Mouse (Mus musculus) stomach, embryonic 14.5 days (tissue): ENCODE measurements around the gene Vmn1r62. TPM values are rescaled to one million over a fixed set of nuclear protein-coding genes. Genes with fewer than 3 reads are reported as not detected.
"Not testable (repeated sequence)": the region's sequence is repeated elsewhere in the genome, so short reads cannot be mapped to it uniquely, and the experiment has no call there.

ENCODE experiments used
- ATAC-seq: fragments of 200-750 bp; cut with Nextera tagmentation; 2 replicates; pipeline ENCODE4 v1.8.0; 2017; ENCODE audit warnings: low read depth, moderate TSS enrichment; ENCODE audit not compliant: insufficient number of reproducible peaks, insufficient read depth, low FRiP score
- H3K27ac ChIP-seq: fragments of 300-500 bp; sonication (generic); 2 replicates; pipeline ENCODE4 v1.5.1; 2014; ENCODE audit warnings: mild to moderate bottlenecking, low read length, moderate library complexity, mixed read lengths
- H3K27me3 ChIP-seq: fragments of 300-500 bp; sonication (generic); 2 replicates; pipeline ENCODE4 v1.6.1; 2014; ENCODE audit warnings: low read length, control low read depth, mixed read lengths; ENCODE audit not compliant: control insufficient read depth, insufficient read depth
- H3K36me3 ChIP-seq: fragments of 300-500 bp; sonication (generic); 2 replicates; pipeline ENCODE4 v1.6.1; 2014; ENCODE audit warnings: mild to moderate bottlenecking, control low read depth, low read length, moderate library complexity, mixed read lengths; ENCODE audit not compliant: control insufficient read depth, insufficient read depth
- H3K4me1 ChIP-seq: fragments of 300-500 bp; sonication (generic); 2 replicates; pipeline ENCODE4 v1.6.1; 2014; ENCODE audit warnings: low read length, control low read depth, mixed read lengths; ENCODE audit not compliant: control insufficient read depth, insufficient read depth
- H3K4me2 ChIP-seq: fragments of 300-500 bp; sonication (generic); replicated peaks from 2 replicates; pipeline ENCODE4 v1.6.1; 2014; ENCODE audit warnings: low read depth, low read length, control low read depth
- H3K4me3 ChIP-seq: fragments of 300-500 bp; sonication (generic); 2 replicates; pipeline ENCODE4 v1.5.1; 2014; ENCODE audit warnings: low read depth, low read length, control low read depth
- H3K9ac ChIP-seq: fragments of 300-500 bp; sonication (generic); replicated peaks from 2 replicates; pipeline ENCODE4 v1.6.1; 2014; ENCODE audit warnings: low read depth, mild to moderate bottlenecking, control low read depth, low read length, moderate library complexity, mixed read lengths
- H3K9me3 ChIP-seq: fragments of 300-500 bp; sonication (generic); 2 replicates; pipeline ENCODE4 v1.6.1; 2016; ENCODE audit warnings: low read depth, low read length, control low read depth; ENCODE audit not compliant: control insufficient read depth
- WGBS: fragments of 180-500 bp; shearing (Covaris S2); extraction: QIAGEN DNeasy Blood & Tissue Kit; methylation state at CpG from one replicate; pipeline ENCODE4 v1.1.7; 2014; 5-methylcytosine and 5-hydroxymethylcytosine counted together
- polyA plus RNA-seq: library from polyadenylated mRNA; unstranded; fragments of >200 nt; fragmentation: Nextera tagmentation; extraction: Ambion mirVana; gene quantifications from 2 replicates; pipeline ENCODE4 v1.2.1, GENCODE M21; 2014

Gene Vmn1r62
- polyA plus RNA-seq, result not detected in 2 replicates

DNA sequence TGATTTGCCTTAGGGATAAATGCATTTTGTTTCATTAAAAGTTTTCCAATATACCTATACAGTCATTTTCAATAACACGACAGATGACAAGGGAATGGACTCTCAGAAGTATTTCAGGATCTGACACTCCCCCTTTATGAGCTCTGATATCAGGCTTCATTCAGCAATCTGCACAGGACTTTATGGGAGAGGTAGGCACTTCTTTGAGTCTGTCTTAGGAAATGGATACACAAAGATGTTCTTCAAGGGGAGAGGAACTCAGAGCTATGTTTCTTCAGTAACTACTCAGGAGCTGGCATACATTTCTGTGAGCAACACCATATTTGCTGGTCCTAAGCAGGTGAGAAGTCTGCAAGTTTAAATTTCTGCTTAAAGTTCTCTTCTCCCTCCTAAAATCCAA lies at the start of gene Vmn1r62:
Gene Vmn1r62 (plus strand): TSS at position 301 of the 400 bp plus-strand sequence.
- not testable (repeated sequence) for H3K9me3 ChIP-seq, H3K4me3 ChIP-seq, ATAC-seq, H3K4me2 ChIP-seq, H3K9ac ChIP-seq, H3K27ac ChIP-seq, H3K36me3 ChIP-seq, H3K27me3 ChIP-seq, H3K4me1 ChIP-seq
- no CpG with 5 or more reads among the region's 1 CpGs for WGBS

Other genes with a start within 250 kb of the Vmn1r62 start
- not detected in 2 replicates for gene Vmn1r59, start 216.9 kb upstream of the Vmn1r62 start, polyA plus RNA-seq
- gene Vmn2r28, start 179.7 kb upstream of the Vmn1r62 start, polyA plus RNA-seq, result not detected in 2 replicates
- not detected in 2 replicates for gene Vmn1r60, start 126.3 kb upstream of the Vmn1r62 start, polyA plus RNA-seq
- gene Vmn1r61, start 60.3 kb upstream of the Vmn1r62 start, polyA plus RNA-seq, result not detected in 2 replicates
- gene Vmn1r63, start 131.8 kb downstream of the Vmn1r62 start, polyA plus RNA-seq, result not detected in 2 replicates
- gene Vmn1r64, start 210.9 kb downstream of the Vmn1r62 start, polyA plus RNA-seq, result not detected in 2 replicates